Mouse (Mus musculus): ENCODE data around the gene Nr1h2. TPM values are rescaled to one million over a fixed set of nuclear protein-coding genes. Genes with fewer than 3 reads are reported as not detected.
A peak's percentile ranks its signal among the peaks of the same experiment; 100 is the strongest.

Nr1h2 gene
- polyA plus RNA-seq, 1 experiment from 2014 or later: 56.5 TPM

DNA sequence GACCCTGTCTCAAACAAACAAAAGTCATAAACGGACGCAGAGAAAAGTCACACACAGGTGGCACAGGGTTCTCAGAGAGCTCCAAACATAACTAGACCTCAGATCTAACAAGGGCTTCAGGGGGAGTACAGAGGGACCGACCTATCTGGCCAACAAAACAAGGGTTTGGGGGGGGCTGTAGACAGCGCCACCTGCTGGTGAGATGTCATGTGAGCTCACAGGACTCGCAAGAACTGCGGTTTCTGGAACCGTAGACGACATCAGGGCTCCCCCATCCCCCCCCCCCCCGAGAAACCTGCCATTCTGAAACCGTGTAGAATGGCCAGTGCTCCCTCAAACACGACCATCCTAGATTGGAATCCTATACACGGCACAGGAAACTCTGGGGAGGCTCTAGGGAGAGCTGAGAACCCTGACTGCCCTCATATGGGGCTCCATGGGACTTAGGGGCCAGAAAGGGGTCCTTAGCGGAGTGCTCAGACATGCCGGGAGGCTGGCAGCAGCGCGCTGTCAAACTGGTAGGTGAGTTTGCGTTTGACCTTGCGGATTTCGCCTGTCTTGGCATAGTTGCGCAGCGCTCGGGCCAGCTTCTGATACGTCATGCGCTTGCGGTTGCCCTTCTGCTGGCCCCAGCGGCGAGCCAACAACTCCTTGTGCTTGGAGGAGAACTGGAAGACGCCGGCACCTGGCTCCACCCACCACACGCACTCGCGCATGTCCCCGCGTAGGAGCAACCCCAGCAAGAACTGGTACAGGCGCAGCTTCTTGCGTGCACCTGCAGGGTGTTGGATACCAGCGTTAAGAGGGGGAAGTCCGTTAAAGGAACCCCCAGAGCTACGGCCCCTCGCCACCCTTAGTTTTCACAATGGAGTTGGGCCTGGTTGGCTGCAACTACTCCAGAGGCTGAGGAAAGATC lies 26.0 kb downstream of the Nr1h2 start:
- peak overlapping the region; percentile 58 for H3K4me2 ChIP-seq (replicated peaks; ENCODE audit: low read depth)
- H3K27me3 ChIP-seq (ENCODE audit: control insufficient read depth, insufficient read depth, low read length): no peaks in the 10 kb centered on the region
- no peak overlapping the region for H3K27ac ChIP-seq (replicated peaks)
- TF ChIP-seq EP300 (optimal IDR thresholded peaks at IDR 0.05) (no peak), CTCF (IDR thresholded peaks at IDR 0.05; ENCODE audit: low read depth) (peak; percentile 84)
- 6% methylated on average over 40 of the region's 40 CpGs for WGBS
- no peaks in the 10 kb centered on the region for H3K9me3 ChIP-seq (ENCODE audit: control insufficient read depth, low read length)
- H3K36me3 ChIP-seq (ENCODE audit: control insufficient read depth, insufficient read depth, low read length): no peaks in the 10 kb centered on the region
- DNase-seq (ENCODE audit: low spot score) (peak; percentile 87), ATAC-seq (ENCODE audit: low FRiP score, low TSS enrichment) (peak; percentile 75)
- H3K4me1 ChIP-seq (replicated peaks; ENCODE audit: control insufficient read depth, insufficient read depth): peaks cover 3% of the 10 kb centered on the region; the same call in 1 of the 2 replicates
- H3K9ac ChIP-seq (ENCODE audit: low read length): peak overlapping the region; percentile 60
- peak overlapping the region; percentile 21 for H3K4me3 ChIP-seq (ENCODE audit: low read depth, low read length)

DNA sequence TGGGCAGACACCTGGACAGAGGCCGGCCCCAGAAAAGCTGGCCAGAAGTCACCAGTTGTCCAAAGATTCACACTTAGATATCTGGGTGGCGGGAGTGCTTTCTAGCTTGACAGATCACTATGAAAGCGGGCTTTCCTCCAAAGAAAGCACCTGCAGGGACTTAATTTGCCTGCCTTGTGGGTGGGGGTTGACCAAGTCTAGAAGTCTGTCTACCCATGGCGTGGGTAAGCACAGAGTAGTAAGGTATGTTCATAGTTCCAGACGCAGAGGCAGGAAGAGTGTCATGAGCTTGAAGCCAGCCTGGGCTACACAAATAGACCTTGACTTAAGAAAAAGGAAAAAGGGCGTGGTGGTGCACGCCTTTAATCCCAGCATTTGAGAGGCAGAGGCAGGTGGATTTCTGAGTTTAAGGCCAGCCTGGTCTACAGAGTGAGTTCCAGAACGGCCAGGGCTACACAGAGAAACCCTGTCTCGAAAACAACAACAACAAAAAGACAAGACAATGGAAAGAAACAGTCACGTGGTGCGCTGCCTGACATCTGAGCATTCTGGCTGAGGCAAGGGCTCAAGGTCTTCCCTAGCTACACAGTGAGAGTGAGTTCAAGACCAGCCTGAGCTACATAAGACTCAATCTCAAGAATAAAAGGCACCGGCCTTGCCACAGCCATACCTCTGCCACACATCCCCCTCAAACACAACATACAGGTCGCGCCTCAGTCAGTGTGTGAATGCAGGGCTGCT lies 27.2 kb downstream of the Nr1h2 start:
- H3K27ac ChIP-seq (replicated peaks): no peak overlapping the region
- H3K36me3 ChIP-seq (ENCODE audit: control insufficient read depth, insufficient read depth, low read length): no peaks in the 10 kb centered on the region
- no peaks in the 10 kb centered on the region for H3K27me3 ChIP-seq (ENCODE audit: control insufficient read depth, insufficient read depth, low read length)
- H3K4me3 ChIP-seq (ENCODE audit: low read depth, low read length): no peak overlapping the region
- TF ChIP-seq CTCF (IDR thresholded peaks at IDR 0.05; ENCODE audit: low read depth): no peak
- TF ChIP-seq EP300 (optimal IDR thresholded peaks at IDR 0.05): no peak
- peaks cover 3% of the 10 kb centered on the region; the same call in 1 of the 2 replicates for H3K4me1 ChIP-seq (replicated peaks; ENCODE audit: control insufficient read depth, insufficient read depth)
- H3K9me3 ChIP-seq (ENCODE audit: control insufficient read depth, low read length): no peaks in the 10 kb centered on the region
- 91% methylated on average over 14 of the region's 14 CpGs for WGBS
- ATAC-seq (ENCODE audit: low FRiP score, low TSS enrichment) (no peak), DNase-seq (ENCODE audit: low spot score) (no peak)
- no peak overlapping the region for H3K9ac ChIP-seq (ENCODE audit: low read length)
- H3K4me2 ChIP-seq (replicated peaks; ENCODE audit: low read depth): no peak overlapping the region

DNA sequence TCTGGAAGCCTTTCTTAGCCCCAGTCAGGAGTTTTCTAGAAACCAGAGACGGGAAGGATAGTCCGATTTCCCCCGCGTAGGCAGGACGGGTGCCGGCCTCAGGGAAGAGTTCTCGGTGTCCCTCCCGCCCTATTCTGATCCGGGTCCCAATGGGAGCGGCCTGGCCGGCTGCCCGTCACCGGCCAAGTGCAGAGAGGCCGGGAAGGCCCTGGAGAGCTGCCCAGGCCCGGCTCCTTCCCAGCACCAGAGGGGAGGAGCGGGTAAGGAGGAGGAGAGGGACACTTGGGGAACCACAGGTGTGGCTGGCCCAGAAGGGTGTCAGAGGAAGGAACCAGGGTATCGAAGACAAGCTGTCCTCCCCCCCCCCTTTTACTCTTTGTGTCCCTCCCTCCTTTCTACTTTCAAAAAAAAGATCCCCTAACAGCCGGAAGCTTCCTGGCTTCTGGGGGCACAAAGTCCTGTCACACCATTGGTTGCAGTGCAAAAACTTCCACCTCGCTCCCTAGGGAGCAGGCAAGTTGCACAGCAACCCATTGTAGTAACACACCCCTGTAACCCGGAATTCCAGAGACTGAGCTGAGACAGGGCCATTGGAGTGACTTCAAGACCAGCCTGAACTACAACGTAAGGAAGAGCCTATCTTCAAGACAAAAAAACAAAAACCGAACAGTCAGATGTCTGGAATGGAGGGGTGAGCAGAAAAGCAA lies 28.5 kb downstream of the Nr1h2 start:
- no peaks in the 10 kb centered on the region for H3K27me3 ChIP-seq (ENCODE audit: control insufficient read depth, insufficient read depth, low read length)
- H3K36me3 ChIP-seq (ENCODE audit: control insufficient read depth, insufficient read depth, low read length): no peaks in the 10 kb centered on the region
- 14% methylated on average over 22 of the region's 22 CpGs for WGBS
- no peak overlapping the region; the same call in 1 of the 2 replicates for H3K4me3 ChIP-seq (ENCODE audit: low read depth, low read length)
- ATAC-seq (ENCODE audit: low FRiP score, low TSS enrichment): peak; percentile 28; the same call in 1 of the 2 replicates
- H3K9ac ChIP-seq (ENCODE audit: low read length): peak overlapping the region; percentile 47; the same call in 1 of the 2 replicates
- H3K27ac ChIP-seq (replicated peaks): no peak overlapping the region
- peaks cover 3% of the 10 kb centered on the region; the same call in 1 of the 2 replicates for H3K4me1 ChIP-seq (replicated peaks; ENCODE audit: control insufficient read depth, insufficient read depth)
- TF ChIP-seq CTCF (IDR thresholded peaks at IDR 0.05; ENCODE audit: low read depth) (no peak), EP300 (optimal IDR thresholded peaks at IDR 0.05) (no peak)
- peak overlapping the region; percentile 42 for H3K4me2 ChIP-seq (replicated peaks; ENCODE audit: low read depth)
- no peaks in the 10 kb centered on the region for H3K9me3 ChIP-seq (ENCODE audit: control insufficient read depth, low read length)
- DNase-seq (ENCODE audit: low spot score): peak; percentile 77

DNA sequence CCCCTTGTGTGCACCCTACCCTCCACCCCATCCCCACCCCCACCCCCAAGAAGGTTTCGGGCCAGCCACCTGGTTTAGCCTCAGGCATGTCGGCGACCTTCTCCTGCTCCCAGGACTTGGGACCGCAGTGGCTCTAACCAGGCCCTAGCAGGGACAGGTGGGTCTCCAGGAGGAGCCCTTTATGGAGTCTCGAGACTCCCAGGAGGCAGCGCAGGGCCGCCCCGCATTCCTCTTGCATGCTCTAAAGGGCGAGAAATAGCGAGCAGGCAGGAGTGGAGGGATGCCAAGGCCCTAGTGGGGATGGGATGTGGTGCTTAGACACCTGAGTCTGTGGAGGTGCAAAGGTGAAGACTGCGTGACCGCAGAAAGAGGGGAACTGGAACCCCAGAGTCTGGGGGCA lies 29.2 kb downstream of the Nr1h2 start, which contains the start of gene Mybpc2:
Mybpc2 (minus strand) TSS at position 155 of the 400 bp plus-strand sequence.
- Histone ChIP-seq H3K4me1 (replicated peaks; ENCODE audit: control insufficient read depth, insufficient read depth) (peaks cover 3% of the 10 kb centered on the region; the same call in 1 of the 2 replicates), H3K4me3 (ENCODE audit: low read depth, low read length) (no peak within 1 kb of the TSS; the same call in 1 of the 2 replicates), H3K27ac (replicated peaks) (no peak within 1 kb of the TSS), H3K4me2 (replicated peaks; ENCODE audit: low read depth) (peak within 1 kb of the TSS; percentile 42), H3K27me3 (ENCODE audit: control insufficient read depth, insufficient read depth, low read length) (no peaks in the 10 kb centered on the region), H3K9ac (ENCODE audit: low read length) (peak within 1 kb of the TSS; percentile 47; the same call in 1 of the 2 replicates), H3K36me3 (ENCODE audit: control insufficient read depth, insufficient read depth, low read length) (no peaks in the 10 kb centered on the region), H3K9me3 (ENCODE audit: control insufficient read depth, low read length) (no peaks in the 10 kb centered on the region)
- no peak for ATAC-seq (ENCODE audit: low FRiP score, low TSS enrichment)
- TF ChIP-seq CTCF (IDR thresholded peaks at IDR 0.05; ENCODE audit: low read depth): no peak
- no peak for DNase-seq (ENCODE audit: low spot score)
- 25% methylated on average over 12 of the region's 12 CpGs for WGBS

DNA sequence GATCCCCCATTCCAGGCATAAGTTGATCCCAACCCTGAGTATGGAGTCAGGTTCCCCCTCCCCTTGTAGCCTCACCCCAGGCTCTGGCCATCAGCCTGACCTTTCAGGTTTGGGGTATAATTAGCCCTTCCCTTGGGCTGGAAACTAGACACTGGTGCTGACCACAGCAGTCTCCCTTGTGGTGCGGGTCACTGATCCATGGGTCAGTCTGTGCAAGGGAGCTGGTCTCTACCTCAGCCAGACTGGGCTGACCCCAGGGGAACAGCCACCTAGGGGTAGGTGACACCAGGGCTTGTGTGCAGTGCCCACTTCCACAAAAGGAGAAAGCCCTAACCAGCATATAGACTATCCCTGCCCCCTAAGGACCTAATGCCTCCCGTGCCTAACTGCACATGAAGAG lies 30.7 kb downstream of the Nr1h2 start:
- Histone ChIP-seq H3K27ac (replicated peaks) (no peak overlapping the region), H3K4me3 (ENCODE audit: low read depth, low read length) (no peak overlapping the region), H3K9me3 (ENCODE audit: control insufficient read depth, low read length) (no peaks in the 10 kb centered on the region), H3K27me3 (ENCODE audit: control insufficient read depth, insufficient read depth, low read length) (no peaks in the 10 kb centered on the region), H3K4me2 (replicated peaks; ENCODE audit: low read depth) (no peak overlapping the region), H3K9ac (ENCODE audit: low read length) (no peak overlapping the region), H3K4me1 (replicated peaks; ENCODE audit: control insufficient read depth, insufficient read depth) (peaks cover 3% of the 10 kb centered on the region; the same call in 1 of the 2 replicates), H3K36me3 (ENCODE audit: control insufficient read depth, insufficient read depth, low read length) (no peaks in the 10 kb centered on the region)
- TF ChIP-seq EP300 (optimal IDR thresholded peaks at IDR 0.05) (no peak), CTCF (IDR thresholded peaks at IDR 0.05; ENCODE audit: low read depth) (no peak)
- WGBS: 74% methylated on average over 2 of the region's 2 CpGs
- ATAC-seq (ENCODE audit: low FRiP score, low TSS enrichment) (no peak), DNase-seq (ENCODE audit: low spot score) (no peak)
